Mouse (Mus musculus): Measurements from ENCODE around the gene Litaf.

DNA sequence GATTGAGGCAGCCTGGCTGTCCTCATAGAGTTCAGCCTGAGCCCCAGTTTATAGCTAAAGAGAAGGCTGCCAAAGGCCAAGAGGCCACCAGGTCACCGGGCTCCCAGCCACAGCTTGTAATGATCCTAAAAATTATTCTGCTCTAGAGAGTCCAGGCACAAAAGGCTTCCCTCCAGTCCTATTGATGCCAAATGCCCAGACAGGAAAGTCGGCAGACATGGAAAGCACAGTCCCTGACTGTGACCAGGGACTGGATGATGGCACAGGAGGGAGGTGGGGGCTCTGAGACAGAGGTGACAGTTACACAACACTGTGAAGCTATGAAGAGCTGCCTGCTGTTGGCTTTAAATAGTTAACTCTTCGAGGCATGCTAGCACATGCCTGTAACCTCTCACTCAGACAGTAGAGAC, 91.9 kb downstream of the Litaf start:
- no peak for TF ChIP-seq CTCF (IDR thresholded peaks at IDR 0.05; ENCODE audit: control insufficient read depth, insufficient read depth, insufficient replicate concordance, low read depth, low read length)
- TF ChIP-seq POLR2A (IDR thresholded peaks at IDR 0.05; ENCODE audit: control insufficient read depth, low read depth, low read length): no peak

Measured in testis, adult 2 months (tissue).